Mouse (Mus musculus) forebrain, postnatal 0 days (tissue): ENCODE results near the gene Spata2l. TPM values are rescaled to one million over a fixed set of nuclear protein-coding genes. Genes with fewer than 3 reads are reported as not detected.

ENCODE experiments used
- ATAC-seq: fragments of 200-750 bp; cut with Nextera tagmentation; 2 replicates; pipeline ENCODE4 v1.8.0; 2017; ENCODE audit warnings: mild to moderate bottlenecking, moderate library complexity
- DNase-seq: peaks from one replicate; pipeline ENCODE4 v3.0.0-alpha.2; 2015
- H3K27ac ChIP-seq: fragments of 300-500 bp; sonication (generic); 2 replicates; pipeline ENCODE4 v1.5.1; 2014; ENCODE audit warnings: low read depth, mild to moderate bottlenecking, antibody characterized with exemption, low read length, moderate library complexity, mixed read lengths
- H3K27me3 ChIP-seq: fragments of 300-500 bp; sonication (generic); 2 replicates; pipeline ENCODE4 v1.6.1; 2014; ENCODE audit warnings: mild to moderate bottlenecking, low read length, mixed read lengths; ENCODE audit not compliant: insufficient read depth
- H3K36me3 ChIP-seq: fragments of 300-500 bp; sonication (generic); 2 replicates; pipeline ENCODE4 v1.6.1; 2014; ENCODE audit warnings: mild to moderate bottlenecking, moderate library complexity; ENCODE audit not compliant: insufficient read depth
- H3K4me1 ChIP-seq: fragments of 300-500 bp; sonication (generic); 2 replicates; pipeline ENCODE4 v1.6.1; 2014; ENCODE audit warnings: antibody characterized with exemption; ENCODE audit not compliant: insufficient read depth
- H3K4me2 ChIP-seq: fragments of 300-500 bp; sonication (generic); 2 replicates; pipeline ENCODE4 v1.6.1; 2014; ENCODE audit warnings: low read depth, mild to moderate bottlenecking, moderate library complexity
- H3K4me3 ChIP-seq: fragments of 300-500 bp; sonication (generic); 2 replicates; pipeline ENCODE4 v1.5.1; 2014; ENCODE audit warnings: low read depth, low read length, mixed read lengths
- H3K9ac ChIP-seq: fragments of 300-500 bp; sonication (generic); 2 replicates; pipeline ENCODE4 v1.6.1; 2014; ENCODE audit warnings: mild to moderate bottlenecking
- H3K9me3 ChIP-seq: fragments of 300-500 bp; sonication (generic); 2 replicates; pipeline ENCODE4 v1.6.1; 2016; ENCODE audit warnings: low read length
- CTCF ChIP-seq: sonication (generic); IDR thresholded peaks from 2 replicates; pipeline ENCODE4 v1.5.1; 2016; ENCODE audit warnings: antibody characterized with exemption, control low read depth, low read depth
- WGBS: fragments of 180-500 bp; shearing (Covaris S2); extraction: QIAGEN DNeasy Blood & Tissue Kit; methylation state at CpG from one replicate; pipeline ENCODE4 v1.1.7; 2014; 5-methylcytosine and 5-hydroxymethylcytosine counted together
- polyA plus RNA-seq: library from polyadenylated mRNA; unstranded; fragments of >200 nt; fragmentation: Nextera tagmentation; extraction: Ambion mirVana; gene quantifications from 2 replicates; pipeline ENCODE4 v1.2.1, GENCODE M21; 2015
- total RNA-seq: library from RNA; depleted of rRNA; stranded (reverse); fragments of >200 nt; gene quantifications from 2 replicates; pipeline ENCODE4 v1.2.3, GENCODE M21; 2014

Gene Spata2l
- total and polyA plus RNA-seq, 2 experiments from 2014 or later, result 10.2 to 14.8 TPM

GRCm38 (mm10) chr8:123247748-123248147, 11.7 kb upstream of the Spata2l start:
- 96% methylated on average over 6 of the region's 6 CpGs for WGBS
- TF ChIP-seq CTCF, result no peak
- H3K9me3 ChIP-seq, result no peaks in the 10 kb centered on the region

GRCm38 (mm10) chr8:123245543-123245942, 9.5 kb upstream of the Spata2l start:
- Histone ChIP-seq H3K4me2 (no peak overlapping the region), H3K9me3 (no peaks in the 10 kb centered on the region), H3K4me1 (no peaks in the 10 kb centered on the region), H3K36me3 (peaks cover 86% of the 10 kb centered on the region), H3K9ac (no peak overlapping the region), H3K27ac (no peak overlapping the region), H3K4me3 (no peak overlapping the region), H3K27me3 (no peaks in the 10 kb centered on the region)
- DNase-seq (no peak), ATAC-seq (no peak)
- 87% methylated on average over 12 of the region's 12 CpGs for WGBS
- no peak for TF ChIP-seq CTCF

More at GRCm38 (mm10) chr8:123247748-123248147, 11.7 kb upstream of the Spata2l start:
- no peak for ATAC-seq
- no peak overlapping the region for H3K4me3 ChIP-seq
- H3K4me2 ChIP-seq, result no peak overlapping the region
- H3K9ac ChIP-seq, result no peak overlapping the region
- H3K27me3 ChIP-seq, result no peaks in the 10 kb centered on the region
- no peak overlapping the region for H3K27ac ChIP-seq
- no peaks in the 10 kb centered on the region for H3K4me1 ChIP-seq
- peaks cover 82% of the 10 kb centered on the region for H3K36me3 ChIP-seq
- DNase-seq, result no peak

GRCm38 (mm10) chr8:123244382-123244781, 8.3 kb upstream of the Spata2l start:
- ATAC-seq (no peak), DNase-seq (no peak)
- Histone ChIP-seq H3K9ac (no peak overlapping the region), H3K36me3 (peaks cover 78% of the 10 kb centered on the region), H3K9me3 (no peaks in the 10 kb centered on the region), H3K27me3 (no peaks in the 10 kb centered on the region), H3K4me1 (no peaks in the 10 kb centered on the region), H3K4me2 (no peak overlapping the region), H3K4me3 (no peak overlapping the region), H3K27ac (no peak overlapping the region)
- 91% methylated on average over 4 of the region's 4 CpGs for WGBS
- no peak for TF ChIP-seq CTCF

- Histone ChIP-seq H3K36me3 (peaks cover 64% of the 10 kb centered on the region), H3K4me1 (no peaks in the 10 kb centered on the region), H3K9ac (no peak overlapping the region), H3K4me2 (no peak overlapping the region), H3K9me3 (no peaks in the 10 kb centered on the region), H3K27me3 (no peaks in the 10 kb centered on the region), H3K27ac (no peak overlapping the region), H3K4me3 (no peak overlapping the region)
- no peak for TF ChIP-seq CTCF
- 66% methylated on average over 11 of the region's 11 CpGs for WGBS
- no peak for ATAC-seq
- no peak for DNase-seq
Measured at GRCm38 (mm10) chr8:123243053-123243452, 7.0 kb upstream of the Spata2l start.

- no peak overlapping the region for H3K4me3 ChIP-seq
- 92% methylated on average over 7 of the region's 7 CpGs for WGBS
- no peak overlapping the region for H3K9ac ChIP-seq
- DNase-seq (no peak), ATAC-seq (no peak)
- H3K27ac ChIP-seq, result no peak overlapping the region
- no peaks in the 10 kb centered on the region for H3K4me1 ChIP-seq
- H3K27me3 ChIP-seq, result no peaks in the 10 kb centered on the region
- peaks cover 57% of the 10 kb centered on the region for H3K36me3 ChIP-seq
- H3K9me3 ChIP-seq, result no peaks in the 10 kb centered on the region
- TF ChIP-seq CTCF, result no peak
- H3K4me2 ChIP-seq, result no peak overlapping the region
Measured at GRCm38 (mm10) chr8:123242107-123242923, 6.3 kb upstream of the Spata2l start.

- Histone ChIP-seq H3K36me3 (peaks cover 29% of the 10 kb centered on the region), H3K27me3 (peaks cover 7% of the 10 kb centered on the region; the same call in 1 of the 2 replicates), H3K4me1 (peaks cover 15% of the 10 kb centered on the region), H3K27ac (no peak overlapping the region), H3K9me3 (no peaks in the 10 kb centered on the region), H3K4me3 (no peak overlapping the region), H3K4me2 (no peak overlapping the region), H3K9ac (no peak overlapping the region)
- DNase-seq, result no peak
- ATAC-seq, result no peak
- TF ChIP-seq CTCF, result no peak
- WGBS, result 86% methylated on average over 10 of the region's 10 CpGs
Measured at GRCm38 (mm10) chr8:123239398-123239797, 3.4 kb upstream of the Spata2l start.

- no peaks in the 10 kb centered on the region for H3K36me3 ChIP-seq
- no peak overlapping the region for H3K27ac ChIP-seq
- H3K4me3 ChIP-seq, result peak overlapping the region; percentile 54
- H3K4me1 ChIP-seq, result peaks cover 15% of the 10 kb centered on the region
- WGBS, result 31% methylated on average over 13 of the region's 13 CpGs
- H3K4me2 ChIP-seq, result peak overlapping the region; percentile 84
- no peak for TF ChIP-seq CTCF
- DNase-seq, result peak; percentile 81
- peak; percentile 21; the same call in 1 of the 2 replicates for ATAC-seq
- no peaks in the 10 kb centered on the region for H3K9me3 ChIP-seq
- peak overlapping the region; percentile 64 for H3K9ac ChIP-seq
- H3K27me3 ChIP-seq, result peaks cover 7% of the 10 kb centered on the region; the same call in 1 of the 2 replicates
Measured at GRCm38 (mm10) chr8:123234918-123235519, 1.0 kb downstream of the Spata2l start.
